Mouse (Mus musculus) neural tube, embryonic 12.5 days (tissue): ENCODE results near the gene Gtsf2. TPM values are rescaled to one million over a fixed set of nuclear protein-coding genes. Genes with fewer than 3 reads are reported as not detected.

Experiments
- polyA plus RNA-seq: library from polyadenylated mRNA; unstranded; fragments of >200 nt; fragmentation: Nextera tagmentation; extraction: Ambion mirVana; gene quantifications from 2 replicates; pipeline ENCODE4 v1.2.1, GENCODE M21; 2016

Gene Gtsf2
- polyA plus RNA-seq, 1 experiment from 2014 or later: not detected

Other genes with a start within 250 kb of the Gtsf2 start
- gene Cbx5, start 208.7 kb downstream of the Gtsf2 start, polyA plus RNA-seq: 149 and 157 TPM in 2 replicates
- 1,154 and 1,199 TPM in 2 replicates for gene Hnrnpa1, start 208.0 kb downstream of the Gtsf2 start, polyA plus RNA-seq
- gene Nfe2, start 190.1 kb downstream of the Gtsf2 start, polyA plus RNA-seq: 3.2 and 4.3 TPM in 2 replicates
- gene Copz1, start 175.8 kb downstream of the Gtsf2 start, polyA plus RNA-seq: 231 and 243 TPM in 2 replicates
- gene Gpr84, start 137.9 kb downstream of the Gtsf2 start, polyA plus RNA-seq: 0.25 and 0.29 TPM in 2 replicates
- gene Zfp385a, start 108.4 kb downstream of the Gtsf2 start, polyA plus RNA-seq: 20.2 and 20.9 TPM in 2 replicates
- 19.1 and 19.9 TPM in 2 replicates for gene Itga5, start 81.7 kb downstream of the Gtsf2 start, polyA plus RNA-seq
- gene Gtsf1, start 18.0 kb downstream of the Gtsf2 start, polyA plus RNA-seq: not detected in 2 replicates
- 1.7 and 1.8 TPM in 2 replicates for gene Nckap1l, start 5.3 kb upstream of the Gtsf2 start, polyA plus RNA-seq
- gene Pde1b, start 54.6 kb upstream of the Gtsf2 start, polyA plus RNA-seq: 51.1 and 53.7 TPM in 2 replicates
- gene Ppp1r1a, start 89.5 kb upstream of the Gtsf2 start, polyA plus RNA-seq: 53.1 and 55.5 TPM in 2 replicates
- not detected in 2 replicates for gene Glycam1, start 116.6 kb upstream of the Gtsf2 start, polyA plus RNA-seq